Mouse (Mus musculus) cerebellum, postnatal 36 days (tissue): Measurements from ENCODE around the gene Gpd1.
"Not testable (repeated sequence)": the region's sequence is repeated elsewhere in the genome, so short reads cannot be mapped to it uniquely, and the experiment has no call there.

Experiments used
- DNase-seq, 2 experiments: peaks; one replicate each; pipeline ENCODE4 v3.0.0; 2021 to 2022; ENCODE audit warnings: mixed read lengths in 2 of 2

The Gpd1 gene

DNA sequence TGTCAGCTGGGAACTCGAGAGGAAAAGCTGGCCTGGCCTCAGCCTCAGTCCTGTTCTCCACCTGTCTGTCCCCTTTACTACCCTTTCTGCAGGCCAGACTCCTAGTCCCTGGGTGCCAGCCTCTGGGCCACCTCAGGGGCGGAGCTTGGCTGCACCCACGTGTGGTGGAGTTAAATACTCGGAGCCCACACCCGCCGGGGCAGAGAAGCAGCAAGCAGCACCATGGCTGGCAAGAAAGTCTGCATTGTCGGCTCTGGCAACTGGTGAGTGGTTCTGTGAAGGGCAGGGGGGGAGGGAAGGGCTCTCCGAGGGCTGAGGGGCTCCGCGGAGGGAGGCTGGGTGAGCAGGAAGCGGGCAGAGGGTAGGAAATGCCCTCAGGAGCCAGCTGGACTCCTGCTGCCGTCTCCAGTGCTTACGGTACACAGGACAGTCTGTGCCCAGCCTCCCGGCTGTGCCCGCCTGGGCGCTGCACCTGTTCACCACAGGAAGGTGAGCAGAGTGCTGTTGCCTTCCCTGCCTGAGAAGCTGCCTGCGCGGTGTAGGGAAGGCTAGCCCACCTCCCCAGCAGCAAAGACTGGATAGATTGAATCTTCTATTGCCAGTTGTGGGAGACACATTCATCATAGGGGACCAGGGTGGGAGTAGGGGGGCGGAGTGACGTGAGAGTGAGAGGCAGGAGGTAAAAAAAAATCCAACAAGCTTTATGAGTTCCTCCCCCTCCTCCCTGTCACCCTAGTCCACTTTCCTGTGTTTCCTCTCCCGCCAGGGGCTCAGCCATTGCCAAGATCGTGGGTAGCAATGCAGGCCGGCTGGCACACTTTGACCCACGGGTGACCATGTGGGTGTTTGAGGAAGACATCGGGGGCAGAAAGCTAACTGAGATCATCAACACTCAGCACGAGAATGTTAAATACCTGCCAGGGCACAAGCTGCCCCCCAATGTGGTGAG lies at the start of gene Gpd1:
Gene Gpd1 (plus strand): TSS at position 130 of the 949 bp plus-strand sequence.
- DNase-seq, result peak; percentile 81 to 84

DNA sequence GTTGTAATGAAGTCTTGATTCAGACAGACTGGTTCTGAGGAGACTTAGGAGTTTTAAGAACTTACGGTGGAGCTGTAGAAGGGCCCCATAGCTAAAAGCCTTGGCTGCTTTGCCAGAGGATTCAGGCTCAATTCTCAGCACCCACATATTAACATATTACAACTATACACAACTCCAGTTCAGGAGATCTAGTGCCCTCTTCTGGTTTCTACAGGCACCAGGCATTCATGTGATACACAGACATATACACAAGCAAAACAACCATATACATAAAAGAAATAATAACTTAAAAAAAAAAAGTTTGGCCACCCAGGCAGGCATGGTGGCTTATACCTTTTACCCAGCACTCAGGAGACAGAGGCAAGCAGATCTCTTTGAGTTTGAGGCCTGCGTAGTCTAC lies 49.8 kb upstream of the Gpd1 start:
- no peak for DNase-seq

DNA sequence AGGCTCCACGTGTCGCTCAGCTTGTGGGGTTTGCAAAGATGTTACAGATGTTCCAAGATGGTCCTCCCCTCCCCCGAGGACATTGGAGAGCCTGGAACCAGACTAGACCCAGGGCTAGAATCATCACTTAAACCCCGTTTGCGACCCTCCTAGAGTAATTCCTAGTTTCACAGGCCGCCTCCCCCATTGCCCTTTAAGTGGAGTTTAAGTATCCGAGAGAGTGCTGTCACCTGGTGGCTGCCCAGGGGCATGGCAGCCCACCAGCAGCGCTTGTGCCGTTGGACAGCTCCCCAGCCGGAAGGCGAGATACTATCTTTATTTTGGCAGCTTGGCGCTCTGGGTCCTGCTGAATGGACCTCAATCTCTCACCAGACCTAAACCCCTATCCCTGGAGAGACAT lies 48.4 kb upstream of the Gpd1 start:
- DNase-seq, result peak; percentile 86 to 87

DNA sequence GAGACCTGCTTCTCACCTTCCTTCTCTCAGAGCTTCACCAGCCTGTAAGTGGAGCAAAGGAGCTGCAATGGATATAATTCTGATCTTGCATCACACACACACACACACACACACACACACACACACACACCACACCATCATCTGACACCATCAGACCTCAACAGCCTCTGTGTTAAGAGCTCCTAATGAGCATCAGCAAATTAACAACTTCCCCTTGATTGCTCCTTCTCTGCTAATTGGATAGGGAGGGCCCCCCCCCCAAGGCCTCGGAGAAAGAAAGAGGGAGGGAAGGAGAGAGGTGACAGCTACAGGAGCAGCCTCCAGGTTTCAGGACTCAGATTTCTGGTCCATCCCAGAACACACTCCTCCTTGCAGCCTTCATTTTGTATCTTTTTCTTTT lies 47.9 kb upstream of the Gpd1 start:
- DNase-seq, result no peak

DNA sequence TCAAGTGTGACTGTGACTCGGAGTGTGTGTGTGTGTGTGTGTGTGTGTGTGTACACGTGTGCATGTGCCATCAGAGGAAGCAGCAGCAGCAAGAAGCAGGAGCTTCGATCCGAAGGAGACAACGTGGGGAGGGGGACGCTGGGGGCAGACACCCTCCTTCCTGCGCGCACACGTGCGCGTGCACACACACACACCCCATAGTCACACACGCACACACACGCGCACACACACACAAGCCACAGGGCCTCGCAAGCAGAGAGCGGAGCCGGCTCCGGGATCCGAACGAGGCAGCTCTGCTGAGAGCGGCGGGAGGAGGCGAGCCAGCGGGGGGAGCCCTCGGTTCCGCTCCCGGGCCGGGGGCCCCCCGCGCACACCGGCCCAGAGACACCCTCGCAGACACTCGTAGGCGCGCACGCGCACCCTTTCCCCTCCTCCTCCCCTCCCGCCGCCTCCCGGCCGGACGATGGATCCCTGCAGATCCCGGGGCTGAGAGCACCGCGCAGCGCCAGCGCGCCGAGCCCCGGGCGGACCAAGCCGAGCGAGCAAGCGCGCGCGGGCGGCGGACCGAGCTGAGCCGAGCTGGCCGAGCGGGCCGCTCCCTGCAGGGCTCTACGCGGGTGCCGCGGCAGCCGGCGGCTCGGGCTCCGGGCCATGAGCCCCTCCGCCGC lies 47.0 kb upstream of the Gpd1 start, which contains the start of gene Asic1:
Gene Asic1 (plus strand): TSS at position 215 of the 668 bp plus-strand sequence.
- peak; percentile 78 to 81 for DNase-seq

DNA sequence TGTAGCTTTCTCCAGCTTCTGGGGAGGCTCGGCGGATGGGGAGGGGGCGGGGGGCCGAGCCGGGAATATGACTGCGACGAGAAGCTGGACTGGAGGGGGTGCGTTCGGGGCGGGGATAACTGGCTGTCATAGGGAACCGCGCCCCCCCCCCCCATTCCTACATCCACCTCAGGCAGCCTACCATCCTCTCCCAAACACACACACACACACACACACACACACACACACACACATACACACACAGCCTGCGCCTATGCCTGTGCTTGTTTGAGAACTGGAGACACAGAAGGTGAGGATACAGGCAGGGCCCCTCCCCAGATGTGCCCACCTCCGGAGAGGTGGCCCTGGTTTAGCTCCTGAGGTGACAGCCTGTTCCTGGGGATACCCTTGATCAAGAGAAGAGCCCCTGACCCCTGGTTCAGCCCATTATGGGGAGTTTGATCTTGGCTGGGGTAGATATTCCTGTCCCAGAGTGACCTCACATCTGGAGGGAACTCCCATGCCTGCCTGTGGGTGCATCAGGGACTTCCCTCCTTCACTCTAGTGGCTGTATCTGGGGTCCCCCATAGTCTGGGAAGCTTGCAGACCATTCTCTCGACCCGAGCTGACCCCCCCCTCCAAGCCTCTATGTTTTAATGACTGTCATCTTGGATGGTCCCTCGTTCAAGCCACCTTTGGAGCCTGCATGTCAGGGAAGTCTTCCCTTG lies 46.2 kb upstream of the Gpd1 start:
- DNase-seq, result no peak

DNA sequence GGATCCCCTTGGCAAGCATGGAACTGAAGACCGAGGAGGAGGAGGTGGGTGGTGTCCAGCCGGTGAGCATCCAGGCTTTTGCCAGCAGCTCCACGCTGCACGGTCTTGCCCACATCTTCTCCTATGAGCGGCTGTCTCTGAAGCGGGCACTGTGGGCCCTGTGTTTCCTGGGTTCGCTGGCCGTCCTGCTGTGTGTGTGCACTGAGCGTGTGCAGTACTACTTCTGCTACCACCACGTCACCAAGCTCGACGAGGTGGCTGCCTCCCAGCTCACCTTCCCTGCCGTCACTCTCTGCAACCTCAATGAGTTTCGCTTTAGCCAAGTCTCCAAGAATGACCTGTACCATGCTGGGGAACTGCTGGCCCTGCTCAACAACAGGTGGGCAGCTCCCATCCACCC lies 45.5 kb upstream of the Gpd1 start:
- peak in 1 of 2 experiments; percentile 35 for DNase-seq

DNA sequence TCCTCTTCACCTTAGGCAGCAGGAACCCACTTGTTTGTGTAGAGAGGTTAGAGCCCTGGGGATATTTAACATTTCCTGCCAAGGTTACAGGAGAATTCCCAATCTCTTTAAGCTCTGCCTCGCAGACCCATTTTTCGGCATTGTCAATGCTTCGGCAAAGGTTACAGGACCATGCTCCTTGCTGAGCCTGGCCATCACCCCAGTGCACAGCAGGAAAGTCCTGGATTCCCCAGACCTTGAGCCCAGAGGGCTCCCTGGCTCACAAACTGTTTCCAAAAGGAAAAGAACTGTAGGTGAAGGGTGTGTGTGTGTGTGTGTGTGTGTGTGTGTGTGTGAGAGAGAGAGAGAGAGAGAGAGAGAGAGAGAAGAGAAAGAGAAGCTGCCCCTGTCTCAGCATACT lies 42.4 kb upstream of the Gpd1 start:
- peak; percentile 43 to 46 for DNase-seq

DNA sequence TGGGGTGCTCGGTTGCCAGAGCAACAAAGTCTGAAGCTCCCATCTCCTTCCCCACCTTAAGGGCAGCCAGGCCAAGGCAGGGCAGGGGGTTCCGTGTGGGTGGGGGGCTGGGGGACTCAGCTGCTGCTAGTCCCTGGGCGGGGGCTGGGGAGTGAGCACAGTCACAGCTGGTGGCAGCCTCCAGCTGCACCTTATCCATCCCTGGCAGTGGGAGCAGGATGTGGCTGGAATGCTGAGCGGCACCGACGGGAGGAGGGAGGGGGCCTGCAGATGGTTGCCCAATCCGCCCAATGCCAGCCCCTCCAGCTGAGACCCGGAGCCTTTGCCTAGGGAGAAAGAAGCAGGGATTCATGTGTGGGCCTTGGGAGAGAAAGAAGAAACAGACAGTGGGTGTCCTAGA lies 40.2 kb upstream of the Gpd1 start:
- DNase-seq, result no peak

DNA sequence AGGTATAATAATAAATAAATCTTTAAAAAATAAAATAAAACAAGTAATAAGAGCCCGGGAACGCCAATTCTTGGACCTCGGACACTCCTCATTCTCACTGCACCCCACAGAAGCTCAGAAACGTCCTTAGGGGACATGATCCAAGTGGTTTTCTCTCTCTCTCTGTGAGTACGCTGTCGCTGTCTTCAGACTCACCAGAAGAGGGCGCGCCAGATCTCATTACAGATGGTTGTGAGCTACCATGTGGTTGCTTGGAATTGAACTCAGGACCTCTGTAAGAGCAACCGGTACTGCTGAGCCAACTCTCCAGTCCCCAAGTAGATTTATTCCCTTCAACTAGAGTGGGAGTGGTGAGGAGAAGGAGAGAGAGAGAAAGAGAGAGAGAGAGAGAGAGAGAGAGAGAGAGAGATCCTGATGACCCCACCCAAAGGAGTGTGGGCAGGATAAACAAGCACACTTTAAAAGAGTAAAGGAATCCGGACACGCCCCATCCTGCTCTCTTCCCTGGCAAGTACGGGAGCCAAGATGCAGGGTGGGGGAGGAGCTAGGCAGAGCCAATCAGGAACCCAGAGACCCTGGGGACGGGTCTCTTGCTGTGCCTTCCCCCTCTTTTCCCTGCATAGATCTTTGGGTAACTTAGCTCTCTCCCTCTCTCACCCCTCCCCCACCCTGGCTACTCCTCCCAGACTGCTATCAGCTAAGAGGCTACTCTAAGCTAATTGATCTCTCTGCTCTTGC lies 39.1 kb upstream of the Gpd1 start:
- no peak for DNase-seq

DNA sequence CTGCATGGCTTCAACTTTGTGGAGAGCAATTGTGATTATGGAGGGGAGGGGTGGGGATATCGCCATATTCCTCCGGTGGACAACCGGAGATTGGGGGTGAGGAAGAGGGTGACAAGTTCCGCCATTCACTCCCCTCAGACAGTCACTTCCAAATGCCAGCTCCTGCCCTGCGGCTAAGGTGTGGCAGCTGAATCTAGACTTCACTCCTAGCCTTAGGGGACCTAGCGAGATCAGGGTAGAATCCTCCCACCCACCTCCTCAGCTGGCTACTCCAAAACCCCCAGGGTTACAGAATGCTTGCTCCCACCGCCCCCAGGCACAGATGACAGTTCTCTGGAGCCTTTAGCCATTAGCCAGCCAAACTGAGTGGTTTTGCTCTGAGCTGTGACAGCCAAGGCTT lies 38.3 kb upstream of the Gpd1 start:
- DNase-seq, result no peak

DNA sequence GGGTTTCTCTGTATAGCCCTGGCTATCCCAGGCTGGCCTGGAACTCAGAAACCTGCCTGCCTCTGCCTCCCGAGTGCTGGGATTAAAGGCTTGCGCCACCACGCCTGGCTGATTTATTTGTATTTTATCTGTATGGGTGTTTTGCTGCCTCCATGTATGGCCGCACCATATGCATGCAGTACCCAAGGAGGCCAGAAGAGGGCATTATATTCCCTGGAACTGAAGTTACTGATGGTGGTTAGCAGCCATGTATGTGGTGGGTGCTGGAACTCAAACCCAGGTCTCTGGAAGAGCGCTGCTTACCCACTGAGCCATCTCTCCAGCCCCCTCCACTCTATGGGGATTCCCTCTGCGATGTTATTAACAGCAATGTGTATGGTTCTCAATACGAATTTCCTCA lies 34.4 kb upstream of the Gpd1 start:
- no peak for DNase-seq

DNA sequence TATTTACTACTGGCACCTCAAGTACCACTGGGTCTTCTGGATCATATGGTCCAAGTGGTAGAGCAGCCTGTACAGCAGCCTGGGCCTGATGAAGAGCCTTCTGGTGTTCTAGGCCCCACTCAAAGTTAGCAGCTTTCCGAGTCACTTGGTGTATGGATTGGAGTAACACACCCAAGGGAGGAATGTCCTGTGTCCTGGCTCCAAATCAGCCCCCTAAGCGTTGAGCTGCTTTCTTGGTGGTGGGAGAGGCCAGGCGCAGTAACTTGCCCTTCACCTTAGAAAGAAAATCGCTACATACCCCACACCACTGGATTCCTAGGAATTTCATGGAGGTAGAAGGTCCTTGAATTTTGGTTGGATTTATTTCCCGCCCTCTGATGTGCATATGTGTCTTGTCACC lies 33.2 kb upstream of the Gpd1 start:
- DNase-seq, result no peak

DNA sequence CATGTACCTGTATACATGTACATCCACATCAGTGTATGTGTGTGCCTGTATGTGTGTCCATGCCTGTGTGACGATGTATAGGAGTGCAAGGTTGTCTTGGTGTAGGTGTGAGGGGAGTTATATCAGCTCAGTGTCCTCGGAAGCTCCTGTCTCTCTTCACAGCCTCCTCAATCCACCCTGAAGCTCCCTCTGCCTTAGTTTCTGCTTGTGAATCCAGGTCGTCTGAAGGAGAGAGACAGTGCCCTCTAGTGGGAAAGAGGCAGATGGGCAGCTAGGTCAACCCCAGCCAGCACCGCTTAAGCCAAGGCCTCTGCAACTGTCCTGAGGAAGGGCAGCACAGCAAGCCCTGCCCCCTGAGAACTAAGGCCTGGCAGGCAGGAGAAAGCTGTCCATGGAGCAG lies 28.6 kb upstream of the Gpd1 start:
- peak; percentile 65 to 74 for DNase-seq

DNA sequence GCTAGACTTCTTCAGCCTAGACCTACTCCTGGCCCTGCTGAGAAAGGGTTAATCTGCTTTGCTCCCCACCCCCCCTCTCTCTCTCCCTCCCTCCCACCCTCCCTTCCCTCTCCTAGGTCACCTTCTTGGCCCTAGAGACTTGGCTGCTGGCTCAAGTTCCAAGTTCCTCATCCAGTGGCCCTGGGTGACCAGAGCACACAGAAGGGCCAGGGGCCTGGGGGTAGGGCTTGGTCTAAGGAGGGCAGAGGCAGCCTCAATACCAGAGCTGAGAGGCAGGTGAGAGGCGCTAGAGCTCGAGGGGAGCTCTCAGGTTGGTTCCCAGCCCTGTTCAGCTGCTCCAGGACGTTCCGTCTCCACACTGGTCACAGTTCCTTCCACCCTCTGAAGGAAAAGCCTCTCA lies 26.4 kb upstream of the Gpd1 start:
- no peak for DNase-seq

DNA sequence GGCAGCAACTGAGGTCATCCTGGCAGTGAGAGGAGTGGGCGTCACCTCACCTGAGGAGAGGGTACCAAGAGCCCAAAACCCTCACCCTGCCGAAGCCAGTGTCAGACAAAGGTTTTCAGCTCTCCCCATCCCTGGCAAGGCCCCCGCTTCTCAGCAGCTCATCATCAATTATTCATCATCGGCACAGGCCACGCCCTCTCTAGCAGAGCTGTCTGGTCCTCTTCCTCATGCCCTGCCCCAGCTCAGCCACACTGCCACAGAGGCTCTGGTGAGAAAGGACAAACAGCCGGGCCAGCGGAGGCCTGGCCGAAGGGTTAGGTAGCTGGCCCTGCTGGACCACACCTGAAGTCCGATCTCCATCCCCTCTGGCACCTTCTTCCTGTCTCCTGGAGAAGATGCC lies 25.3 kb upstream of the Gpd1 start:
- no peak for DNase-seq

DNA sequence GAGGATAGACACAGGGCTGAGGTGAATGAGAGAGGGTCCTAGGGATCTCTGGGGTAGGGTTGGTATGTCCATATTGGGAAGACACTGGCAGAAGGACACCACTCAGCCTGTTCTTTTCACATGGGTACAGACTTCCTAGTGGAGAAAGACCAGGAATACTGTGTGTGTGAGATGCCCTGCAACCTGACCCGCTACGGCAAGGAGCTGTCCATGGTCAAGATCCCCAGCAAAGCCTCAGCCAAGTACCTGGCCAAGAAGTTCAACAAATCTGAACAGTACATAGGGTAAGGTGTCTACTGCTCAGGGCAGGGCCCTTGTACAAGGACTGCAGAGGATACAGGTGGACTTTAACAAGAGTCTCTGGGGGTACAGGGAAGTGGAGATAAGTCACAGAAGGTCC lies 20.0 kb upstream of the Gpd1 start:
- no peak for DNase-seq

DNA sequence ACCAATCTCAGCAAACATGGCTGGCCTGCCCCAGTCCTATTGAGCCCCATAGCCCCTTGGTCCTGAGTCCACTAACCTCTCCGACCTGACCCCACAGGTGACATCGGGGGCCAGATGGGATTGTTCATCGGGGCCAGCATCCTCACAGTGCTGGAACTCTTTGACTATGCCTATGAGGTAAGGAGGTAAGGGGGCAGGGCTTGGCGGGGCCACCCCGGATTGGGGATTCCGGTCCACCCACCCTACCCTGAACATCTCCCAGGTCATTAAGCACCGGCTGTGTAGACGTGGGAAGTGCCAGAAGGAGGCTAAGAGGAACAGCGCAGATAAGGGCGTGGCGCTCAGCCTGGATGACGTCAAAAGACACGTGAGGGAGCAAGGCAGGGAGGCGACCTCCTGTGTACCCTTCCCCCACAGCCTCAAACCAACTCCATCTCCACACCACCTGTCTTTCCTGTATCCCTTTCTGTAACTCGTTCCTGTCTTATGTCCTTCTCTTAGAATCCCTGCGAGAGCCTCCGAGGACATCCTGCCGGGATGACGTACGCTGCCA lies 18.7 kb upstream of the Gpd1 start:
- DNase-seq, result no peak

DNA sequence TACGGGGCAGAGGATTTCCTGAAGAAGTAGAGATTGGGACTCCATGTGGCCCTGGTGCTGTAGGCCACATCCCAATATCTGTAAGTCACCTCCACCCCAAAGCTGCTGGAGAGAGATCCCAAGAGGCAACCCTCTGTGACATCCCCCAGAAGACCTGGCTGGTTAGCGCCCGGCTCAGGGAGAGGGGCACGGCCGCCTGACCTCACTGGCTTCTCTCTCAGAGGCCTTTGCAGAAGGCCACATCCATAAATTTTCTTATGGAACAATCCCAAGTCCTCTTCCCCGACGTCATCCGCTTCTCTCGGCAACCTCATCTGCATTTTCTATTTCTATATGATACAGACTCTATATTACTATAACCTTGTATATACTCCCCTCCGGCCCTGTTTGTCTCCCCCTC lies 17.6 kb upstream of the Gpd1 start:
- DNase-seq, result no peak

DNA sequence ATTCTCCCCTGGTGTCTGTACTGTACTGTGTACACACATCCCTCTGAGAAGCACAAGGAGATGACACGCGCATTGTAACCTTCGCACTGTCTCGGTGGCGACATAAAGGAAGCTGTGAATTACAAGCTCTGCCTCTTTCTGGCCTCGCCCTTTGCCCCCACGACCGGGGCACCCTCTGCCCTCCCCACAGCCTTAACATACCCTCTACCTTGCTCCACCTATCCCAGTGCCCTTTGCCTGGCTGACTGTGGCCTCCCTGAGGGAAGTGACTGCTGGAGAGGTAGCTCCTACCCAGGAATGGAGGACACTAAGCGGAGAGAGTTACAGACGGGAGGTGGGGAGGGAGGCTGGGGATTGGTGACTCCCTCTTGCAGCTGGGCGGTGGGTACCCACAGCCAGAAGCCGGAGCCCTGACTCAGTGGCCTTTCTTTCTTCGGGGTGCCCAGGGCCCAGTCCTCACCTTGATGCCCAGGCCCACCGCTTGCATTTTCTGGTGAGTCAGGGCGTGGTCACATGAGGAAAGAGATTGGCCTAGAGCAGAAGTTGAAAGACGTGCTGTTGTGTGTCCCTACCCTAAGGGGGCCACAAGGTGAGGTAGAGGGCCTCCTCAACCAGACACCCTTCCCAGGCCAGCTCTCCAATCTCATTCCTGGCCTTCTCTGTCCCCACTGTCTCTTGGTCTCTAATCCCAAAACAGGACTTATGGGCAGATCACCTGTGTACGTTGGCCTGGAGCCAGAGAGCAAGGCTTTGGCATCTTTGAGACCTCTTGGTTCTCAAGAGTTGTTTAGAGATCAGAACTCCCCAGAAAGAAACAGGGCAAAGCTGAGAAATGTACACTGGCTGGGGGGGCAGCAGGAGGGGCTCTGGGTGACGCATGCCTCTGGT lies 16.9 kb upstream of the Gpd1 start:
- no peak for DNase-seq

DNA sequence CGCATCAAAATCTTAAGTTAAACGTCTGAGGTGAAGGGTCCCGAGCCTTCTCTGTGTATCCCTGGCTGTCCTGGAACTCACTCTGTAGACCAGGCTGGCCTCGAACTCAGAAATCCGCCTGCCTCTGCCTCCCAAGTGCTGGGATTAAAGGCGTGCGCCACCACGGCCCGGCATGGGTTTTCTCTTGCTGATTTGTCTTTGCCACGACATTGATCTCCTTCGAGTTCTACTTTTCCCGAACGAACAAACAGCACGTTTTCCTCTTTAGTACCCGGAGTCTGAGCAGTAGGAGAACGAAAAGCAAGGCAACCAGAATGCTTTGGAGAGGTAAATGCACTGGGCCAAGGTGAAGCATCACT lies 15.7 kb upstream of the Gpd1 start:
- not testable (repeated sequence) for DNase-seq
